Mouse (Mus musculus) bone marrow, adult 2 months (tissue): ENCODE measurements around the gene Shq1.

ENCODE experiments used
- CTCF ChIP-seq: fragments of 200-500 bp; IDR thresholded peaks from 2 replicates; pipeline ENCODE4 v1.5.1; 2011; ENCODE audit warnings: low read length, control low read depth; ENCODE audit not compliant: control insufficient read depth, insufficient read depth
- POLR2A ChIP-seq: fragments of 200-500 bp; IDR thresholded peaks from 2 replicates; pipeline ENCODE4 v1.6.1; 2011; ENCODE audit warnings: low read depth, mild to moderate bottlenecking, control low read depth, low read length, borderline replicate concordance; ENCODE audit not compliant: control insufficient read depth

GRCm38 (mm10) chr6:100705366-100705811 is 34.4 kb upstream of the Shq1 start:
- TF ChIP-seq CTCF (no peak), POLR2A (no peak)
